Mouse (Mus musculus): ENCODE measurements around the gene Usp3. TPM values are rescaled to one million over a fixed set of nuclear protein-coding genes. Genes with fewer than 3 reads are reported as not detected.

Gene Usp3
- 10 to 100 TPM; 31.8 to 41.9 TPM for total RNA-seq (2021)

DNA sequence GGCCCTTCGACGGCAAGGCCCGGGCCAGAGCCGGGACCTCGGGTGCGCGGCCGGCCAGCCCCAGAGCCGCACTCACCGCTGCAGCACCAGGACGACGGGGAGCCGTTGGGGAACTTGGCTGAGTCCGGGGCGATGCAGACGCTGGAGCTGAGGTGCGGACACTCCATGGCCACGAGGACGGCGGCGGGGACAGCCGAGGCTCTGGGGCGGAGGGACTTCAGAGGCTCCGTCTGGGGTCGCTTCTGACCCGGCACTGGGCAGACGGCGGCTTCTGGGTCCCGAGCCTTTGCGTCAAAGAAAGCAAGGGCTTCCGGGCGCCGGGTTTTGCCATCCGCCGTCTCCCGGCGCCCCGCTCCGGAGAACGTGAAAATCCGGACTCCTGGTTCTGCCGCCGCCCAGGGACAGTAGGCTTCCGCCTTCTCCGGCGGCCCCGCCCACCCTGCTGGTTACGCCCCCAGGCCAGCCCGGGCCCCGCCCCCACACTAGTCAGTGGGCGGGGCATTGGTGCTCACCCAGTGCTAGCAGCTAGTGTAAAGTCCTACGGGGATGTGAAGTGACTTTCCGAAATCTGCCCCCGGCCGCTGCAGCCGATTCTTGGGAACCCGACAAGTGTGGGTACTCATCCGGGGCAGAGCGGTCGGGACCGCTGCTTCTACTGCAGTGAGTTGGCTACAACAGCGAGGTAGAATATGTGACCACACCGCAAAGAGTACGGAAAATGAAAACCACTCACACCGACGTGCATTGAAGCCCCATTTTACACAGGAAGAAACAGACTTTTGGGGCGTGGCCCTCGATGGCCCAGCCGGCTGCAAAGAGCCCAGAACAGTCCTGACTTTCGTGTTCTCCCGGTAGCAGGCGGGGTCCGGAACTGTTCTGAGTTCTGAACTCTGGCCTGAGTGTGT lies at the start of gene Usp3:
TSS of gene Usp3 (minus strand) at position 435 of the 905 bp plus-strand sequence.
- peak; percentile 92 to 93 for DNase-seq

DNA sequence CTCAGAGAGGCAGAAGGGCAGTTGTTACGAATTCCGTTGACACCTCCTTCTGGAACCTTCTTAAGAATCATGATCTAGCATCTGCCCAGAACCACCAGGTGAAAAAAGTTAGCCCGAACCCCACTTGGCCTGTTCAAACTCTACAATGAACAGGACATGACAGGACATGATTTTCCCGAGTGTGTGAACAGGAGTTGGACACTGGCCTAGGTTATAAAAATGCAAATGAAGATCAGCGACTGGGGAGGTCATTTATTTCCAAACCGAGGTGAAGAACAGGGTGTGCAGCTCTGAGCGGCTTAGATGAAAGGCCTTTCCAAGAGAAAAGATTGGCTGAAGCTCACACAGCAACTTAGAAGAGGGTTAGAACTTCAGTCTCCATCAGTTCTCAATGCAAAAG lies 47.5 kb upstream of the Usp3 start:
- DNase-seq = no peak

- no peak for DNase-seq
Measured at GRCm38 (mm10) chr9:66639626-66640025, 46.7 kb upstream of the Usp3 start.

DNA sequence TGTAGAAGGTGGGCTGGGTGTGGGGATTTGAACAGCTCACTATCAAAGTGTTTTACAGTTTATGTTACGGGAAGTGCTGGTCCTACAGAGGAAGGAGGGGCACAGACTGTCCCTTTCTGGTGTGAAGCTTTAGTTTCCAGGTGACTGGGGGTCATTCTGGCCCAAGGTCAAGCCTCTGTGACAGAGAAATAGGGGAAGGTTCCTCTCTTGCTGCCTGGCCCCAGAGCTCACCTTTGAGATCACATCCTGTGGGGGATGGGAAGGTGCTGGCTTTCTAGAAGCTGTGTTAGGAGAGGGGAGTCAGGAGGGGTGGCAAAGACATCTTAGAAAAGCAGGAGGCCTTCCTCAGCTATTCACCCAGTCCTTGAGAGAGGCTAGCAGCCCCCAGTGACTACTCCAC lies 39.5 kb upstream of the Usp3 start:
- no peak for DNase-seq

DNA sequence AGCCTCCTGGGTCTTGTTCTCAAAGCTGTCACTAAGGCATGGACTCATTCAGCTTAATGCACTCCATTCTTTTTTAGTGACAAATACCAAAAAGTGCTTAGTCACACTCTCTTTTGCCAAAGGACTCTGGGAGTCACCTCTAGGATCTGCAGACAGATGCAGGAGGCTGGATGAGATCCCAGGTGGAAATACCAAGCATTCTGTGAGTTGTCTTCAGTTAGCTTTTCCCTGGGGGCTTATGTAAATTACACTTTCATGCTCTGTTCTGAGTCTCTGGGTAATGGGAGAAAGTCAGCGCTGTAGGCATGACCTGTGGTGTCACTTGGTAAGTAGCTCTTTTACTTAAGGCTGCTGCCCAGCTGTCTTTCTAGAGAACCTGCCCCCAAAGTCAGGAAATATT lies 38.0 kb upstream of the Usp3 start:
- DNase-seq = no peak

DNA sequence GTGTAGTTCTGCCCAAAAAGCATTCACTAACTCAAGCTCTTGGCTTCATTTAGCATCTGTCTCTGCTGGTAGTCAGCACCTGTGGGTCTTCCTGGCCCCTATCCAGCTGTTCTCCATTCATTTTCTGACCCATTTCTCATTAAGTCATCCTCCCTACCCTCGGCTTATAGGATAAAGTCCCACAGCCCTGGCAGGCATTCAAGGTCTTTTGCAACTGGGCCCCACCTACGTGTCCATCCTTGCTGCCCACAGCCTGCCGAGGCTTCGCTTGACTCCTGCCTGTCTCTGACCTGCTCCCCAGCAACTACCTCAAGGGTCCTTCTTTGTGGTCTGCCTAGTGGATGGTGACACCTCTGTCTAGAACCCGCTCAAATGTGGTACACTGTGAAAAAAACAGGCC lies 33.7 kb upstream of the Usp3 start:
- no peak for DNase-seq

DNA sequence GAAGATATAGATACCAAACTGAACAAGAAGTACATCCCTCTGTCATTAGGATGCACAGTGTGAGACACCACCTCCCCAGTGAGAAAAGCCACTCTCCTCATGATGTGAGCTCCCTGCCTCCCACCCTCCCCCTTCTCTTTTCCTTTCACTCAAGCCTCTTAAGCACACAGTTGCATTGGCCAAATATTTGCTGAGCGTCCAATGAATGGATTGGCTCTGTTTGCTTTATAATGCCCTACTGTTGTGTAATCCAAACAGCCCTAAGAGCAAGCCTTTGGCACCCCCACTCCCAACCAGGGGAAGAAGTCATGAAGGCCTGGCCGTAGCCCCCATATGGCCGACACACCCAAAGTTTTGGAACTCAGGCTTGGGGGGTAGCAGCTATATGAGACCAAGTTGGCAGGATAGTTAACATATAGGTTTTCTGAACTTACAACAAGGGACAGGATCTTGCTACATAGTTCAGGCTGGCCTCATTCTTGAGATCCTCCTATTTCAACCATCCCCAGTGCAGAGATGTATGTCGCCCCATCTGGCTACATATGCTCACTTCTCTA lies 33.1 kb upstream of the Usp3 start:
- no peak for DNase-seq

DNA sequence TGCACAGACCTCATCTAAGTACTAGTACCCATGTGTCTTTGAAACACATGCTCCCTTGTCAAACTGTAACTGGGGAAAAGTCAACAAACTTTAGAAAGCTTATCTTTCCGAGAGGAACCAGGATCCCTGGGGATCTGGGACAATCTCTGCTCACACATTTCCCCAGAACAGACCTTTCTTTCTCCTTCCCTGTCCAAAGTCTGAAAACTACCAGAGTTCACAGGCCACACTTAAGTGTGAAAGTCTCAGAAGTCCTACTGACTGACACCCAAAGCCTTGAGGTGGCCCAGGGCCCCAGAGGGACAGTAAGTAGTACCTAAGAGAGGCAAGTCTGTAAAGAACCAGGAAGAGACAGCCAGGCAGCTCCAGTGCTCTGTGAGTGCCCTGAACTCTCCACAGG lies 31.9 kb upstream of the Usp3 start:
- DNase-seq = no peak

- DNase-seq = no peak
Measured at GRCm38 (mm10) chr9:66623627-66624026, 30.7 kb upstream of the Usp3 start.

GRCm38 (mm10) chr9:66620581-66620981 lies 27.6 kb upstream of the Usp3 start:
- no peak for DNase-seq

- no peak for DNase-seq
Measured at GRCm38 (mm10) chr9:66620055-66620454, 27.1 kb upstream of the Usp3 start.

DNA sequence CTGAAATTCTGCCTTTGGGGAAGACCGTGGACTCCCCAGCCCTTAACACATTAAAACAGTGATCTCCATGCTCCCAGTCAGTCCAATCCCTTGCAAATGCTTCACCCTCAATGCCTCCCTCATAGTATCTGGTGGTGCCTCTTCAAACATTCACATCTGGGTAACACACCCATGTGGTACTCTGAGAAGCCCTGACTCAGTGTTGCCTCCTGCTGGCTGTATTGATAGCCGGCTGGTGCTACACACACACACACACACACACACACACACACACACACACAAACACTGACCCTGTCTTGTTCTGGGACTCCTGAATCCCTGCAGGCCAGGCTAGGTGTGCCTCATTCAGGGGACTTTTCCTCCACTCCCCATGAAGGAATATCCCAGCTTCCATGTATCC lies 24.9 kb upstream of the Usp3 start:
- DNase-seq = no peak

- no peak for DNase-seq
Measured at GRCm38 (mm10) chr9:66616858-66617257, 23.9 kb upstream of the Usp3 start.

- DNase-seq = no peak
Measured at GRCm38 (mm10) chr9:66615141-66615540, 22.2 kb upstream of the Usp3 start.

DNA sequence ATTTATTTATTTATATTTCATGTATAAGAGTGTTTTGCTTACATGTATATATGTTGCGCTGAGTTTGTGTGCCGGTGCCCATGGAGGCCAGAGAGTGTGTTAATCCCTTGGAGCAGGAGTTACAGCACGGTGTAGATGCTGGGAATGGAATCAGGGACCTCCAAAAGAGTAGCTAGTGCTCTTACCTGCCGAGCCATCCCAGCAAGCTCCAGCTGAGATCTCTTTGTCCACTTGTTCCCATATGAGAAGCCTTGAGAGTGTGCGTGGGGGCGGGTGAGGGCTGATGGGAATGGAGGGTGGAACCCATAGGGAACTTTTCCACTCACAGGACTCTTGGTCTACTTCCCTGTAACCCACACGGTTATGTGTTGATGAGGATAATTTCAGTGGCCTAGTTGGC lies 21.6 kb upstream of the Usp3 start:
- no peak for DNase-seq

GRCm38 (mm10) chr9:66613667-66614066 lies 20.7 kb upstream of the Usp3 start:
- DNase-seq = no peak

DNA sequence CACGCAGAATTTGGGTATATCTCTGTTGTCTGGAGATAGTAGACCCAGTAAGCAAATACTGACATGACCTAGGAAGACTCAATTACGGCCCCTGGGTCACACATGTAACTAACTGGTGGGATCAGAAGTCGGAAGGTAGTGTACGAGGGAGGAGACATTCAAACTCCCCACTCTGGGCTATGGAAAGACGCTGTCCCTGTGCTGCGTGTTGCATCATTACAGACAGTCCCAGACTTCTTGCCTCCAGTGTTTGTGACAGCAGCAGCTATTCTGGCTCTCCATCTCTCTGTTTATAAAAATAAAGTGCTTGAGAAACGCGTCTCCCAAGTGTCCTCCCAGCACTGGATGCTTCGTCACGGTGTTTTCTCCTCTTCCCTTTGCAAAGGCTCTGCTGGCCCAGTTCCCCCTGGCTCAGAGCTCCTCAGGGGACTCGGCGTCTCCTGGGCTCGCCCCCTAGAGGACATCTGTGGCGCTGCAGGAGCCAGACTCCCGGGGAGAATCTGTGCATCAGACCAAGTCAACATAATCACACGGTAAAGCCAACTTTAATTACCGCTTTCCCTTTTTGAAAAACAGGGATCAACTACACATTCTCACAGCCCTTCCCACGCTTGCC lies 18.6 kb upstream of the Usp3 start:
- DNase-seq = peak; percentile 87 to 89

DNA sequence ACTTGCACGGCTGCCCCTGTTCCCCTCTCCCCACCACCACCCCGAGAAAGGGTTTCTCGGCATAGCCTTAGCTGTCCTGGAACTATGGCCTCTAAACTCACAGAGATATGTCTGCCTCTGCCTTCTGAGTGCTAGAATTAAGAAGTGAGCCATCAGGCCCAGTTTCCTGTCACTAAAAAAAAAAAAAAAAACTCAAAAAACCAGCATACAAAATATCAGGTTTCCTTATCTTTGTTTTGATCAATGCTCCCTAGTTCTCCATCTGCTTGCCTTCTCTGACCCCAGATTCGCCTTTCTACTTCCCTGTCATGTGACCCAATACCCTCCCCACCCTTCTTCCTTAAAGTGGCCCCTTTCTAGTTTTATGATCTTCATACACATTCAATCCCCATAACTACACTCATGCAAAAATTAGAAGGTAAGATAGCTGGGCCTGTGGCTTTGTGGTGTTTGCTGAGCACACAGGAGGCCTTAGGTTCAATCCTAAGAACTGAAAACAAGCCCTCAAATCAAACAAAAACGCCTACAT lies 15.9 kb upstream of the Usp3 start:
- DNase-seq = no peak

DNA sequence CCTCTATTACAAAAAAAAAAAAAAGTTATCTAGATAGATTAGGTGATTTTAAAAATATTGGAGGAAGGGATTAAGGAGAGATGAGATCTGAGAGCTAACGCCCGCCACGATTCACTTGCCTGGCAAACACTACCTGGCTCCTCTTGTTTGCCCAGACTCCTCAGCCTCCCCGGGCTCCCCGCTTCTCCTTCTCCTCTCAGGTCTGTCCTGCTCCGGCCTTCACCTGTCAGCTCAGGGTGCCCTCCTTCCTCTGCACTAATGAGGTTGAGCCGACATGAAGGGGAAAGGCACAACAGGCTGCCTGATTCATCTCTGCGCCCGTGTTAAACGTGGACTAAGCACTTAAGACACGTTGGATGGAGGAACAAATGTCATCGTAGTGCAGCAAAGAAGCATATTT lies 13.9 kb upstream of the Usp3 start:
- DNase-seq = no peak

DNA sequence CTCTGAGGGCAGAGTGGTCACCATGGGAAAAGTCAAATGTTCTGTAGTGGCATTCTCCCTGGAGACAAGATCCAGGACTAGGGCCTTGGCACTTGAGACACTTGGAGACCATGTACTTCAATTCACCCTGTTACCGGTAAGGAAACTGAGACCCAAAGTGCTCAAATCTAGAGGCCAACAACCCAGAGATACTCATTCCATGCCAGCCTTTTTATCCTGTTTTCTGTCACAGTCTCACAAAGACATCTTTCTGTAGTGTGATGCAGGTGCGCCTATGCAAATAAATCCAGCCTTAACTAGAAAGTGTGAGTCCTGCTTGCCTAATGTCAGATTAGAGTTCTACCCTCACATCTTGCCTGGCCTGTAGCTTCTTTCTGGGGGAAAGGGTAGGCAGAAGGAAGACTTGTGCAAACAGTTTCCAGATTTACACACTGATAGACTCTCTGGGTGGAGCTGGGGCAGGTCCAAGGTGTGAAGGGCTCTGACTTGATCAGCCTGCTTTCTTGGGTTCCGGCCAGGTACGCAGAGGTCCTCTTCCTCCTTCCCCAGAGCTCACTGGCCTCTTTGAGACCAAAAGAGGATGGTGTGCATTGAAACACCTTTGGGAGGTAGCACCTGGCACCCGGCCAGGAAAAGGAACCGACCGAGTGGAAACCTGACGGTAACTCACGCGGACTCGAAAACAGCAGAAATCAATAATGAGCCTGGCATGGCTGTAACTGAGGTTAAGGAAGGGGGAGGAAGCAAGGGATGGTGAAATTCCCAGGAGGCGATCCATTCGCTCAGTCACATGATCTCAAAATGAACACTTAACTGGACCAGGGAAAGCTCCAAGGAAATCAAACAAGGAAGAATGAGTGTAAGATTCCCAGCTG lies 13.2 kb upstream of the Usp3 start:
- DNase-seq = no peak

- DNase-seq = no peak
Measured at GRCm38 (mm10) chr9:66604349-66605206, 11.6 kb upstream of the Usp3 start.

DNA sequence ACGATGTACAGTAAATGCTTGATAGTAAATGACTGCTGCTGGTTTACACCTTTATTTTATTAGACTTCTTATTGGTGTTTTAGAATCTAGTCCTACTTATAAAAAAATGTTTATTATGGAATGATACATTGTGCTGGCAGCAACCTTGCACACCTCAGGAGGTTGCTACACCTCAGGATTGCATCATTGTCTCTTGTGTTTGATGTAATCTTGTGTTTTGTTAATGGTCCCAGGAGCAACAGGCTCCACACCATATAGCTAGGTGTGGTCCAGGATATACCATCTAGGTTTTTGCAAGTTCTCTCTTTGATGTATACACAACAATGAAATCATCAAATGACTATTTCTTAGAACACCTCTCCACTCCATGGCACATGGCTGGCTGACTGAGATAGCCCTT lies 11.0 kb upstream of the Usp3 start:
- DNase-seq = no peak
